Mouse (Mus musculus) layer of hippocampus, postnatal 10 days (tissue): ENCODE measurements at regions not wholly inside any gene's neighbourhood (a gene's known extent, or its start where the extent isn't known, plus 50 kb on each side); places are given as distances from the start of the nearest gene placed in this dataset.
"Not testable (repeated sequence)": the region's sequence is repeated elsewhere in the genome, so short reads cannot be mapped to it uniquely, and the experiment has no call there.

Experiments used
- DNase-seq, 2 experiments: peaks; one replicate each; pipeline ENCODE4 v3.0.0; 2021; ENCODE audit warnings: low spot score in 2 of 2

DNA sequence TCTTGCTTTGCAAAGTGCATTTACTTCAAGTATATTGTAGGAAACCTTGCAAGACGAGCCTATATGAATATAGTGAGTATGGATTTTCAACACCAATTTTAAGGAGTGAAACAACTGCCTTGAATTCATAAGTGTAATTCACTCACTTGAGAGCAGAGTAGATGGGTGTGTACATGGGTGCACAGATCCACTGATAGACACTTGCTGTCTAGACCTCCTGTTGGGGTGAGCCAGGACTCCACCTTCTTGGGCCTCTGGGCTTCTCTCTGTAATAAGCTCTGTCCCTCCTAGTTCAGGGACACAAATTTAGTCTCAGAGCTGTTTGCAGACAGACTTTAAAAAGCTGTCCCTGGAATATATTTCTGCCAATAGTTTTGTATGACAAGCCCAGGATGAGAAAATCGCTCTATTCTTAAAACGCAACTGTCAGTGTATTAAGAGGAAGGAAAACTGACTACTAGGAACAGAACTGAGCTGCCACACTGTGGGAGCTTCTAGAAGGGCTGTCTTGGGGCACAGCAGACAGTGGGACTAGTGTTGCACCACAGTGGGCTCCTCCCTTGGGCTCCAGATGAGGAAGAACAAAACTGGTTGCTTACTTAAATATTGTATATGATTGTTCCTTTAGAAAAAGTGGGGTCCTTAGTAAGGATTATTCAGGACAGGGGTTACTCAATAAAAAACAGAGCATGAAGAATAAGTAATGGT, 395.7 kb upstream of the Id2 start:
- no peak for DNase-seq

- no peak for DNase-seq
These were observed 378.3 kb upstream of the Id2 start for GRCm38 (mm10) chr12:25475180-25475758.

DNA sequence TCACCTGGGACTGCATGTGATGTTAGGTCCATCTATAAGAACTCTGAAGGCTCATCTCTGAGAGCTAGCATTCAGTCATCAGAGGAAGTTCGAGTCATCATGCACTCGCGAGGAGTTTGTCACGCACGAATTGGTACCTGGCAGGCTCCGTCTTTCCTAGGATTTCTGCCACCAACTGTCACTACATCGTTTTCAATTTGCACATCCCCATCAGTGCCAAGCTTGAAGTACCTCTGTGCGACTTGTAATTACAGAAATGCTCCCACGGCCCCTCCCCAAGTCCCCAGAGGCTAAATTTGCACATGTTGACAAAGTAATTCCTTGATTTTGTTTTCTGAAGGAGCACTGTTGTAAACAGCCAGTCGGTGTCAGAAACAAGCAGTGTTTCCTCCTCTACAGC, 372.2 kb upstream of the Id2 start:
- DNase-seq, result no peak

DNA sequence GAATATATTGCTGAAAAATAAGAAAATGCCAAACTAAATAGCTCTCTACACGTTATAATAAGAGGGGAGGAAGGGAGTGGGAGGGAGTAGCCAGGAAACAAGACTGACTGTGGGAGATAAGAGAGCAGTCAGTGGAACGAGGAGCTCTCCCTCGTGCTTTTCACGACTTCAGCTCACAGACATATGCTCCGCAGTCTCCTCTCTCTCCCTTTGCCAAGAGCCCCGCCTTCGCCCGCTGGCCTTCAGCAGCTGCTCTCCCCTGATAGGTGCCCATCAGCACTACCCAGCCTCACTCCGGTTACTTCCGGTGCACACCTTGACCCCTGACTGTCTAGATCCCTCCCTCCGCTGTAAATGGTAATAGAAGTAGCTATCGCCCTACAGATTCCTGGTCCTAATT, 370.8 kb upstream of the Id2 start:
- DNase-seq, result no peak

DNA sequence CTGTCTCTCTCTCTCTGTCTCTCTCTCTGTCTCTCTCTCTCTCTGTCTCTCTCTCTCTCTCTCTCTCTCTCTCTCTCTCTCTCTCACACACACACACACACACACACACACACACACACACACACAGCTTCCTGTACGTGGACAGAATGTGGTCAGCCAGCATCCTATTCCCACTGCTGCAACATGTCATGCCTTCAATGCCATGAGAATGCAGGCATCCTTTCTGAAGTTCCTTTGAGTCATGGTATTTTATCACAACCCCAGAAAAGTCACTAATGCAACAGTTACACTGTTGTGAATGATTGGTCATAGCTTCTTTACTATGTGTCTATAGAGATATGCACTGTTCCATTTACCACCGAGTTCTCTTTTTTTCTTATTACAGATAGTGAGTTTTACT, 365.8 kb upstream of the Id2 start:
- not testable (repeated sequence) for DNase-seq

GRCm38 (mm10) chr12:25455281-25455989, 358.5 kb upstream of the Id2 start:
- no peak for DNase-seq

DNA sequence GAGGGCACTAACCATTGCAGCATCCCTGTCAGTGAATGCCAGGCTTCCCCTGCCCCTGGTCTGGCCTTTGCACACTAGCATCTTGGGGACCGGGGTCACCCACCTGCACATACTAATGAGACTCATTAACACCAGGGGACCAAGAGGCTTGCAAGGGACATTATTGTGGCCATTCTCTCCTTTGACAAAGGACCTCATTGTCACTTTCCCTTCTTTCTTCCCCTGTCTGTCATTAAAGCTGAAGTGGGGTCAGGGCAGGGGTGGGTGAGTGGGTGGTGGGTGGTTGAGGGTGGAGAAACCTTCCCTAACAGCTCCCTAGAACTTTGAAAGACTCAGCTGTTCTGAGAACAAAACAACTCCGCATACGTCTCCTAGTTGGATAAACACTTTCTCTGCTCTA, 356.4 kb upstream of the Id2 start:
- no peak for DNase-seq

DNA sequence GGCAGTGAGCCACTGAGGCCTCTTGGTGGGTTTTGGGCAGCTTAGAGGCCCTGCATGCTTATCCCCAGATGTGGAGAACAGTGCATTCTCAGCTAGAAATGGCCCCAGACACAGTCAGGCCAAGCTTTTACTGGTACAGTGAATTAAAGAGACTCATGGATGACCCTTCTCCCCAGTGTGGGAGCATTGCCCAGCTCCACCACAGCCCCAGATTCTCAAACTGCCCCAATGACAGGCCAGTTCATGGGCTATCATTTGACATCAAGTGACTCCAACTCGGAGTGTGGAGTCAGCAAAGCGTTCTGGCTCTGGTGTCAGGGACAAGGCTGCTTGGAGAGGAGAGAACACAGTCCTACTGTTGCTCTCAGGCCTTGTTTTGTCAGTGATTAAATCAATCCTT, 354.2 kb upstream of the Id2 start:
- no peak for DNase-seq

- no peak for DNase-seq
These were observed 347.4 kb upstream of the Id2 start for GRCm38 (mm10) chr12:25444355-25444754.

- no peak for DNase-seq
These were observed 342.1 kb upstream of the Id2 start for GRCm38 (mm10) chr12:25439029-25439551.

- no peak for DNase-seq
These were observed 341.5 kb upstream of the Id2 start for GRCm38 (mm10) chr12:25438217-25439028.

DNA sequence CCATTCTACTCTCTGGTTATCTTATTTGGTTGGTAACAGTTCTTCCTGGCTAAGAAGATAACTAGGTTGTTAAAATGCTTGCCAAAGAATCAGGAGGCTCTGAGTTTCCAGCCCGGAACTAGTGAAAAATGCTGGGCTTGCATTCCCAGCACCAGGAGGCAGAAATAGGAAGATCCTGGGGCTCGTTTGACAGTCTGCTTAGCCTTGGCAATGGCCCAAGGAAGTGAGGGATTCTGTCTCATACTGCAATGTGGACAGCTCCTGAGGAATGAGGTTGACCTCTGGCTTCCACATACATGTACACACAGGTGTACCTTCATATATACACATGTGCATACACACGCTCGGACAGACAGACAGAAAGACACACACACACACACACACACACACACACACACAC, 340.6 kb upstream of the Id2 start:
- peak in 1 of 2 experiments; percentile 22 for DNase-seq

GRCm38 (mm10) chr12:25436220-25436911, 339.4 kb upstream of the Id2 start:
- no peak for DNase-seq

DNA sequence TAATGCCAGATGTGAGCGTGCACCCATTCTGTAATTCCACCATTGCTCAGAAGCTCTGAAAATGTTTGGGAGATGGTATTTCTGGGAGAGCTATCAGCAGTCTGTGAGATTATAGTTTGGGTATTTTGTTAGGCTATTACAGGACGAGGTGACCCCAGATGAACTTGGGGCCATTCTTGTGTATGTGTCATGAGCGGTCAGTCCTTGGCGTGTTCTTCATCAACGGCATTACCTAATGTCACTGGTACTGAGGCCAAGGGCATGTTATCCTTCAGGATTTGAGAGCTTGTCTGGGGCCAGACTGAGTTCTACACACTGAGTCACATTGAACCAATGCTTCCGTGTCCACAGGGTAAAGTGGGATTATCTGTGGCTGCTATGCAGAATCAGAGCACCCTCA, 335.9 kb upstream of the Id2 start:
- DNase-seq, result no peak

DNA sequence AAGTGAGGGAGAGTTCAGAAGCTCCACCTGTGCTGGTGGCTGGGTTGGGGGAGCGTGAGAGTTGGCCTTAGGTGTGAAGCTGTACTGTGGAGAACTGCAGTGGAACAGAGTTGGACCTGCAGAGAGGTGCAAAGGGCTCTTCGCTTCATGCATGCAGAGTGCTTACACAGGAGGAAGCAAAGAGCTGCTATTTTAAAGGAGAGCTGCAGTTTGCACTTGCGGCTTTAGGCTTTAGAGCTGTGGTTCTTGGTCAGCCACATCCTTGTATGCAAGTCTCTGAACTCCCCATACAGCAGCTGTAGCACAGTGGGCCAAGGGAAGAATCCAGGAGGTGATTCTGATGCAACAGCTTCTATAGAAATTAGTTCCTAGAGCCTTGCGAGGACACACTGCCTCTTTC, 334.0 kb upstream of the Id2 start:
- DNase-seq, result no peak

DNA sequence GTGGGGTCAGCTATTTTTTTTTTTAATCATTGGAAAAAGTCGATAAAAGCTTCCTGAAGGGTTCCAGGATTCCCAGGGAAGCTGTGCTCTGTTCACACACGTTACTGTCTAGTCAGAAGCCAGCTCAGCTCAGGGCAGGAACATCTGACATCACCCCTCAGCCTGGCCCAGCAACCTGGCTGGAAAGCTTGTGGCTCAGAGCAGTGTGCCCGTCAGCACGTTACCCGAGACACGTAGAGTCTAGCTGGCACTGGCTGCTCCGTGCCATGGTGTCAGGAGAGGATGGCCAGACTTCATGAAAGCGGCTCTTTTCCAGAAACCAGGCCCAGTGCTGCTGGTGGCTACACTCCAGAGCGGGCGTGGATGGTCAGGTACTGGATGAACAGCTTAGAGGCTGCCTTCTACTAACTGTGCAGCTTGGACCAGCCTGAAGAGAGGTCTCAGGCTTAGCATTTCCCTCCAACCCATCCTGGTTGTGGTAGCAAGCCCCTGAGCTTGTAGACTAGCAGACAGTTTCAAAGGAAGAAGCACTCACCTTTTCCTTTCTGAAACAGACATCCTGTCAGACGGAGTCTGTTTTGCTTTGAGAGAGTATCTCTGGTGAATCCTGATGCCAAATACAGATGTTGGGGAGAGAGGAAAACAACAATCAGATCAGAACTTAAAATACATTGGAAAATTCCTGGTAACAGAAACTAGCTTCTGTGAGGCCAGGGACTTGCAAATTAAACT, 331.1 kb upstream of the Id2 start:
- no peak for DNase-seq

GRCm38 (mm10) chr12:25417336-25417735, 320.4 kb upstream of the Id2 start:
- no peak for DNase-seq

GRCm38 (mm10) chr12:25416571-25416970, 319.6 kb upstream of the Id2 start:
- DNase-seq, result no peak

GRCm38 (mm10) chr12:25415641-25416040, 318.7 kb upstream of the Id2 start:
- DNase-seq, result no peak

- DNase-seq, result peak; percentile 28 to 30
These were observed 318.3 kb upstream of the Id2 start for GRCm38 (mm10) chr12:25415232-25415631.
